ENCODE assay signal across 12 mouse cellular contexts in genomic region chr2:162662431-162662970, GRCm38 (mm10). TPM values are rescaled to one million over a fixed set of nuclear protein-coding genes. Genes with fewer than 3 reads are reported as not detected.
DNase-seq lines count a peak whose midpoint lies in the region; ATAC-seq lines count a peak whose summit lies in the region.
"Had no signal": no experiment of that assay in that cellular context is flagged by ENCODE, and none has a peak within 500 bp of the region (broad histone marks: within the 10 kb centered on the region; RNA-seq: fewer than 3 reads in every experiment).

No protein-coding gene starts in this region.

- H3K4me2 ChIP-seq in forebrain, embryonic 15.5 days (replicated peaks) = peak overlapping the region; percentile 90
- H3K4me2 ChIP-seq in forebrain, embryonic 12.5 days = no peak overlapping the region
- peak overlapping the region; percentile 88; the same call in 1 of the 2 replicates for H3K4me2 ChIP-seq in lung, embryonic 16.5 days (ENCODE audit: low read depth, low read length)
- peak overlapping the region; percentile 87 for H3K4me2 ChIP-seq in hindbrain, embryonic 15.5 days
- H3K4me2 ChIP-seq in neural tube, embryonic 14.5 days (ENCODE audit: low read depth, low read length) = peak overlapping the region; percentile 98
- H3K4me2 ChIP-seq: liver, embryonic 12.5 days had no signal

- H3K36me3 ChIP-seq in forebrain, embryonic 15.5 days = no peaks in the 10 kb centered on the region
- no peaks in the 10 kb centered on the region for H3K36me3 ChIP-seq in forebrain, embryonic 12.5 days (replicated peaks)
- H3K36me3 ChIP-seq in lung, embryonic 16.5 days (ENCODE audit: control insufficient read depth, insufficient read depth, low read length) = no peaks in the 10 kb centered on the region
- no peaks in the 10 kb centered on the region for H3K36me3 ChIP-seq in hindbrain, embryonic 15.5 days
- no peaks in the 10 kb centered on the region for H3K36me3 ChIP-seq in neural tube, embryonic 14.5 days (ENCODE audit: control insufficient read depth, insufficient read depth, low read length)
- H3K36me3 ChIP-seq: G1E; liver, embryonic 12.5 days had no signal

- no peak for DNase-seq in lung, postnatal 10 days
- no peak for DNase-seq in natural killer cell, adult 2 months (ENCODE audit: low spot score in 2 of 2)
- DNase-seq in cerebellum, adult 11 months = no peak
- DNase-seq: adrenal gland, postnatal 36 days had no signal

- no peaks in the 10 kb centered on the region for H3K9me3 ChIP-seq in forebrain, embryonic 15.5 days
- no peaks in the 10 kb centered on the region for H3K9me3 ChIP-seq in forebrain, embryonic 12.5 days
- H3K9me3 ChIP-seq in lung, embryonic 16.5 days (ENCODE audit: control insufficient read depth, low read length) = no peaks in the 10 kb centered on the region
- no peaks in the 10 kb centered on the region for H3K9me3 ChIP-seq in hindbrain, embryonic 15.5 days
- no peaks in the 10 kb centered on the region for H3K9me3 ChIP-seq in neural tube, embryonic 14.5 days (ENCODE audit: control insufficient read depth, low read length)
- H3K9me3 ChIP-seq: liver, embryonic 12.5 days had no signal

- no peak overlapping the region for H3K27ac ChIP-seq in forebrain, embryonic 15.5 days (replicated peaks)
- no peak overlapping the region for H3K27ac ChIP-seq in forebrain, embryonic 12.5 days
- no peak overlapping the region for H3K27ac ChIP-seq in lung, embryonic 16.5 days (ENCODE audit: low read length)
- no peak overlapping the region for H3K27ac ChIP-seq in hindbrain, embryonic 15.5 days (replicated peaks)
- no peak overlapping the region for H3K27ac ChIP-seq in neural tube, embryonic 14.5 days (ENCODE audit: low read depth, low read length)
- H3K27ac ChIP-seq: liver, embryonic 12.5 days had no signal

- WGBS in forebrain, embryonic 15.5 days = 21% methylated on average over 1 of the region's 1 CpGs
- WGBS in forebrain, embryonic 12.5 days = 40% methylated on average over 1 of the region's 1 CpGs
- 8% methylated on average over 1 of the region's 1 CpGs for WGBS in lung, embryonic 16.5 days
- 17% methylated on average over 1 of the region's 1 CpGs for WGBS in hindbrain, embryonic 15.5 days
- no CpG with 5 or more reads among the region's 1 CpGs for WGBS in neural tube, embryonic 14.5 days

- peak overlapping the region; percentile 67 for H3K4me3 ChIP-seq in forebrain, embryonic 15.5 days
- no peak overlapping the region for H3K4me3 ChIP-seq in forebrain, embryonic 12.5 days (replicated peaks)
- H3K4me3 ChIP-seq in lung, embryonic 16.5 days (ENCODE audit: low read length) = no peak overlapping the region
- H3K4me3 ChIP-seq in hindbrain, embryonic 15.5 days = peak overlapping the region; percentile 72
- H3K4me3 ChIP-seq in neural tube, embryonic 14.5 days (ENCODE audit: low read depth, low read length) = peak overlapping the region; percentile 64; the same call in 1 of the 2 replicates
- H3K4me3 ChIP-seq: liver, embryonic 12.5 days had no signal

- no peak overlapping the region for H3K9ac ChIP-seq in forebrain, embryonic 15.5 days (replicated peaks)
- H3K9ac ChIP-seq in forebrain, embryonic 12.5 days = no peak overlapping the region
- no peak overlapping the region for H3K9ac ChIP-seq in lung, embryonic 16.5 days (ENCODE audit: low read length)
- H3K9ac ChIP-seq in hindbrain, embryonic 15.5 days = no peak overlapping the region
- no peak overlapping the region for H3K9ac ChIP-seq in neural tube, embryonic 14.5 days (replicated peaks; ENCODE audit: low read depth, low read length)
- H3K9ac ChIP-seq: liver, embryonic 12.5 days had no signal

- H3K27me3 ChIP-seq in forebrain, embryonic 15.5 days = peaks cover 31% of the 10 kb centered on the region
- H3K27me3 ChIP-seq in forebrain, embryonic 12.5 days = peaks cover 68% of the 10 kb centered on the region
- peaks cover 42% of the 10 kb centered on the region for H3K27me3 ChIP-seq in lung, embryonic 16.5 days (ENCODE audit: control insufficient read depth, insufficient read depth, low read depth, low read length)
- 0 out of 2 replicates have a peak, but pooled peaks cover 3% of the 10 kb centered on the region for H3K27me3 ChIP-seq in hindbrain, embryonic 15.5 days
- H3K27me3 ChIP-seq in neural tube, embryonic 14.5 days (ENCODE audit: control insufficient read depth, insufficient read depth, low read length) = peaks cover 8% of the 10 kb centered on the region; the same call in 1 of the 2 replicates

- no peak for ATAC-seq in forebrain, embryonic 15.5 days (replicated peaks)
- no peak for ATAC-seq in forebrain, embryonic 12.5 days (ENCODE audit: low FRiP score)
- peak; percentile 59 for ATAC-seq in lung, embryonic 16.5 days (ENCODE audit: low read depth)
- ATAC-seq in hindbrain, embryonic 15.5 days (ENCODE audit: low FRiP score, low read depth) = no peak
- no peak for ATAC-seq in neural tube, embryonic 14.5 days (ENCODE audit: low read depth)
- ATAC-seq: inflammation-experienced regulatory T-cells, adult 6 months; liver, embryonic 12.5 days had no signal

- peaks cover 39% of the 10 kb centered on the region for H3K4me1 ChIP-seq in forebrain, embryonic 15.5 days
- peaks cover 29% of the 10 kb centered on the region for H3K4me1 ChIP-seq in forebrain, embryonic 12.5 days
- peaks cover 9% of the 10 kb centered on the region; the same call in 1 of the 2 replicates for H3K4me1 ChIP-seq in lung, embryonic 16.5 days (replicated peaks; ENCODE audit: control insufficient read depth, insufficient read depth, low read length)
- H3K4me1 ChIP-seq in hindbrain, embryonic 15.5 days (replicated peaks) = peaks cover 44% of the 10 kb centered on the region
- peaks cover 7% of the 10 kb centered on the region; the same call in 1 of the 2 replicates for H3K4me1 ChIP-seq in neural tube, embryonic 14.5 days (ENCODE audit: control insufficient read depth, insufficient read depth, low read length)

RNA-seq across cellular contexts. Expression of gene Ptprt, which starts 1.6 kb away (rescaled TPM):
- polyA plus RNA-seq in forebrain, embryonic 15.5 days (2015; fragmentation: Nextera tagmentation; extraction: Ambion mirVana) = 7.2 and 8.2 TPM in 2 replicates
- 1.2 and 1.9 TPM in 2 replicates for polyA plus RNA-seq in forebrain, embryonic 12.5 days (2016; fragmentation: Nextera tagmentation; extraction: Ambion mirVana)
- 0.60 and 0.62 TPM in 2 replicates for polyA plus RNA-seq in lung, embryonic 16.5 days (2015; fragmentation: Nextera tagmentation; extraction: Ambion mirVana)
- polyA plus RNA-seq in hindbrain, embryonic 15.5 days (2015; fragmentation: Nextera tagmentation; extraction: Ambion mirVana) = 13.6 and 14.2 TPM in 2 replicates
- 18.1 and 23.6 TPM in 2 replicates for polyA plus RNA-seq in neural tube, embryonic 14.5 days (2014; fragmentation: Nextera tagmentation; extraction: Ambion mirVana)
- polyA plus RNA-seq: G1E; inflammation-experienced regulatory T-cells, adult 6 months had no signal

Comparison
In these comparisons a context has a peak if more than half of its experiments do, and no peak if none do; other contexts are left out.
1. H3K4me3 ChIP-seq: peak in forebrain, embryonic 15.5 days (single experiment), hindbrain, embryonic 15.5 days (single experiment) and neural tube, embryonic 14.5 days (single experiment); none in forebrain, embryonic 12.5 days (single experiment) and lung, embryonic 16.5 days (single experiment).